In the genomic region with DNA sequence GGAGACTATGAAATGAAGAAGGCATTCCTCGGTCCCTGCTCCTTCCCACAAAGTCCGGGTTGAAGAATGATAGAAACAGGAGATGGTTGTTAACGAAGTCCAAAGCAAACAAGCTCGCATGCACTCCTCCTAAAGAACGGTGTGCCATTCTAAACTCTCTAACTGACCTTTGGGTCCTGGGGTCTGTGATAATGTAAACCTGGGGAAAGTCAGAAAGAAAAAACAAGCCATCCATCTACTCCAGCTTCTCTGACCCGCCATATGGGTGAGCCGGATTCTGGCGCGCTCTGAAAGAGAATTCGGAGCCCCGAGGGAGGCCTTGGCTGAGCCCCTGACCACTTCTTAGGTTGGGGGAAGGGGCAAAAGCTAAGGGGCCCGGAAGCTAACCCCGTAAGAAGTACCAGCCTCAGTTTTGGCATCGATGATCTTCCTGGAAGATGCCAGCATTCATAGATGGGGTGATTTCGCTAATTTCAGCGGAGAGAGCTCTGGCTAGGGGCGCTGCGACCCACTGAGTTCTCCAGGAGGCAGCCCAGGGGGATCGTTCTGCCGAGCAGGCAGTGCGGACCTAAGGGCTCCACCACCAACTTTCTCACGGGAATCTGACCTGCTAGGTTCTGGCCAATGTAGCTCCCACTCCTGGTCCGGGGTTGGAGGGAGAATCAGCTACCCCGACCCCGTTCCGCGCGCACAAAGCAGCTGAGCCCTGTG, we compare ENCODE assay signal across 8 mouse cellular contexts. TPM values are rescaled to one million over a fixed set of nuclear protein-coding genes. Genes with fewer than 3 reads are reported as not detected.
DNase-seq lines count a peak whose midpoint lies in the region; ATAC-seq lines count a peak whose summit lies in the region.

No protein-coding gene starts in this region.

- ATAC-seq in hindbrain, embryonic 11.5 days (ENCODE audit: low FRiP score): peak; percentile 68
- peak; percentile 28 for ATAC-seq in midbrain, embryonic 11.5 days (ENCODE audit: low FRiP score)

- H3K9me3 ChIP-seq in hindbrain, embryonic 11.5 days (ENCODE audit: control insufficient read depth, low read length): no peaks in the 10 kb centered on the region
- H3K9me3 ChIP-seq in midbrain, embryonic 11.5 days (ENCODE audit: control insufficient read depth, low read length): no peaks in the 10 kb centered on the region

- H3K4me1 ChIP-seq in hindbrain, embryonic 11.5 days (replicated peaks; ENCODE audit: control insufficient read depth, insufficient read depth, low read length): no peaks in the 10 kb centered on the region
- H3K4me1 ChIP-seq in midbrain, embryonic 11.5 days (ENCODE audit: control insufficient read depth, insufficient read depth, low read length): peaks cover 3% of the 10 kb centered on the region

- WGBS in hindbrain, embryonic 11.5 days: under 1% methylated on average over 28 of the region's 28 CpGs
- WGBS in midbrain, embryonic 11.5 days: under 1% methylated on average over 28 of the region's 28 CpGs

- peak; percentile 35 for DNase-seq in adrenal gland, adult 2 months
- no peak for DNase-seq in adrenal gland, postnatal 25 days
- peak; percentile 26 for DNase-seq in ovary, postnatal 10 days (ENCODE audit: low spot score)
- no peak for DNase-seq in ovary, postnatal 14 days (ENCODE audit: low spot score)
- peak; percentile 60 for DNase-seq in hindbrain, embryonic 11.5 days (ENCODE audit: low spot score)
- peak; percentile 96 for DNase-seq in midbrain, embryonic 11.5 days (ENCODE audit: low spot score, missing footprints)
- DNase-seq in spleen, postnatal 4 days (ENCODE audit: low spot score in 2 of 2): no peak
- no peak for DNase-seq in frontal cortex, adult 2 months (ENCODE audit: extremely low spot score in 1 of 2, low spot score in 1 of 2)

- H3K27me3 ChIP-seq in hindbrain, embryonic 11.5 days (ENCODE audit: control insufficient read depth, insufficient read depth, low read length): no peaks in the 10 kb centered on the region; the same call in 1 of the 2 replicates
- H3K27me3 ChIP-seq in midbrain, embryonic 11.5 days (ENCODE audit: control insufficient read depth, insufficient read depth, low read length): no peaks in the 10 kb centered on the region

- peak overlapping the region; percentile 77 for H3K4me3 ChIP-seq in hindbrain, embryonic 11.5 days (ENCODE audit: low read depth, low read length)
- peak overlapping the region; percentile 76 for H3K4me3 ChIP-seq in midbrain, embryonic 11.5 days (ENCODE audit: low read depth, low read length)

- H3K27ac ChIP-seq in hindbrain, embryonic 11.5 days (ENCODE audit: low read depth, low read length): peak overlapping the region; percentile 75; the same call in 1 of the 2 replicates
- H3K27ac ChIP-seq in midbrain, embryonic 11.5 days (ENCODE audit: low read depth, low read length): peak overlapping the region; percentile 79

- H3K36me3 ChIP-seq in hindbrain, embryonic 11.5 days (ENCODE audit: control insufficient read depth, insufficient read depth, low read length): no peaks in the 10 kb centered on the region
- no peaks in the 10 kb centered on the region for H3K36me3 ChIP-seq in midbrain, embryonic 11.5 days (ENCODE audit: control insufficient read depth, insufficient read depth, low read length)

- H3K4me2 ChIP-seq in hindbrain, embryonic 11.5 days (replicated peaks; ENCODE audit: low read depth, low read length): peak overlapping the region; percentile 97
- peak overlapping the region; percentile 91 for H3K4me2 ChIP-seq in midbrain, embryonic 11.5 days

- peak overlapping the region; percentile 83 for H3K9ac ChIP-seq in hindbrain, embryonic 11.5 days (ENCODE audit: low read depth, low read length)
- peak overlapping the region; percentile 86 for H3K9ac ChIP-seq in midbrain, embryonic 11.5 days (ENCODE audit: low read length)

RNA-seq across cellular contexts. Expression of gene Stxbp6, which starts 1.0 kb away (rescaled TPM):
- total RNA-seq in adrenal gland, adult 2 months (2021): 10 to 100 TPM; 18.4 to 21.7 TPM
- 9.7 and 9.8 TPM in 2 replicates for polyA plus RNA-seq in adrenal gland, adult 2 months (2012; rRNA removed)
- total RNA-seq in adrenal gland, postnatal 25 days (2021): 21.9 and 23.7 TPM in 2 replicates
- 9.6 and 15.5 TPM in 2 replicates for polyA plus RNA-seq in hindbrain, embryonic 11.5 days (2014; fragmentation: Nextera tagmentation; extraction: Ambion mirVana)
- 21.3 and 21.9 TPM in 2 replicates for polyA plus RNA-seq in midbrain, embryonic 11.5 days (2014; fragmentation: Nextera tagmentation; extraction: Ambion mirVana)
- polyA plus RNA-seq in frontal cortex, adult 2 months (2012; rRNA removed): 76.4 and 104 TPM in 2 replicates

Comparison
In these comparisons a context has a peak if more than half of its experiments do, and no peak if none do; other contexts are left out.
1. DNase-seq: peak in adrenal gland, adult 2 months (single experiment), ovary, postnatal 10 days (single experiment), hindbrain, embryonic 11.5 days (single experiment) and midbrain, embryonic 11.5 days (single experiment); none in adrenal gland, postnatal 25 days (single experiment), ovary, postnatal 14 days (single experiment), spleen, postnatal 4 days (0 of 2) and frontal cortex, adult 2 months (0 of 2).